Mouse (Mus musculus) left cerebral cortex, postnatal 10 days (tissue): ENCODE results near the gene Nr4a1. TPM values are rescaled to one million over a fixed set of nuclear protein-coding genes. Genes with fewer than 3 reads are reported as not detected.
A peak's percentile ranks its signal among the peaks of the same experiment; 100 is the strongest.

Source experiments
- DNase-seq, 2 experiments: peaks; one replicate each; pipeline ENCODE4 v3.0.0; 2021 to 2022; ENCODE audit warnings: low spot score in 2 of 2, mixed read lengths in 1 of 2; ENCODE audit errors: extremely low spot score in 1 of 2
- intact Hi-C: fragments of 180-260 bp; cut with DNase I; formaldehyde crosslinking; loops from one replicate; pipeline ENCODE4 v1.15.1; 2025
- total RNA-seq, 2 experiments: library from RNA; stranded (reverse); gene quantifications; 2 replicates each; pipeline ENCODE4 v1.2.3; 2021

Gene Nr4a1
- total RNA-seq, 2 experiments from 2014 or later: 36.8 to 40.3 TPM

- intact Hi-C loops: no loop called here
- DNase-seq: peak; percentile 42 to 70
These were observed 23.4 kb downstream of the Nr4a1 start for GRCm38 (mm10) chr15:101277351-101277899.

GRCm38 (mm10) chr15:101278589-101278988 is 24.5 kb downstream of the Nr4a1 start:
- peak in 1 of 2 experiments; percentile 44 for DNase-seq
- intact Hi-C loops: no loop called here

GRCm38 (mm10) chr15:101279430-101279999 is 25.4 kb downstream of the Nr4a1 start:
- intact Hi-C loops: no loop called here
- no peak for DNase-seq

- intact Hi-C loops: loop anchor here (2.0 kb wide), 1 partner anchor 42 kb away; no protein-coding TSS in a partner anchor
- DNase-seq: no peak
These were observed 28.4 kb downstream of the Nr4a1 start for GRCm38 (mm10) chr15:101282471-101282870.

- intact Hi-C loops: loop anchor here (2.0 kb wide), 1 partner anchor 43 kb away; no protein-coding TSS in a partner anchor
- peak; percentile 64 to 65 for DNase-seq
These were observed 29.3 kb downstream of the Nr4a1 start for GRCm38 (mm10) chr15:101283183-101283910.

GRCm38 (mm10) chr15:101283911-101284750 is 30.1 kb downstream of the Nr4a1 start, which contains the start of gene Atg101:
Gene Atg101, plus strand, starts transcription at chr15:101284272.
- intact Hi-C loops: loop anchor here (2.0 kb wide), 1 partner anchor 43 kb away; no protein-coding TSS in a partner anchor
- DNase-seq: peak; percentile 89 to 94

GRCm38 (mm10) chr15:101286129-101286770 is 32.2 kb downstream of the Nr4a1 start:
- intact Hi-C loops: no loop called here
- DNase-seq: no peak

- intact Hi-C loops: no loop called here
- DNase-seq: no peak
These were observed 33.3 kb downstream of the Nr4a1 start for GRCm38 (mm10) chr15:101287361-101287760.

GRCm38 (mm10) chr15:101290354-101290753 is 36.3 kb downstream of the Nr4a1 start:
- no peak for DNase-seq
- intact Hi-C loops: no loop called here

GRCm38 (mm10) chr15:101292012-101292411 is 37.9 kb downstream of the Nr4a1 start:
- intact Hi-C loops: no loop called here
- no peak for DNase-seq

- no peak for DNase-seq
These were observed 39.1 kb downstream of the Nr4a1 start, which contains the start of gene 6030408B16Rik for GRCm38 (mm10) chr15:101293025-101293621. Gene 6030408B16Rik, plus strand, starts transcription at chr15:101293212.

GRCm38 (mm10) chr15:101294028-101294894 is 40.2 kb downstream of the Nr4a1 start:
- DNase-seq: peak in 1 of 2 experiments; percentile 37
- intact Hi-C loops: no loop called here

More at GRCm38 (mm10) chr15:101293025-101293621, 39.1 kb downstream of the Nr4a1 start, which contains the start of gene 6030408B16Rik:
- intact Hi-C loops: no loop called here

GRCm38 (mm10) chr15:101295106-101295505 is 41.0 kb downstream of the Nr4a1 start:
- intact Hi-C loops: no loop called here

GRCm38 (mm10) chr15:101295616-101296015 is 41.5 kb downstream of the Nr4a1 start:
- intact Hi-C loops: no loop called here

More at GRCm38 (mm10) chr15:101295106-101295505, 41.0 kb downstream of the Nr4a1 start:
- no peak for DNase-seq

GRCm38 (mm10) chr15:101296091-101296490 is 42.0 kb downstream of the Nr4a1 start:
- intact Hi-C loops: no loop called here

More at GRCm38 (mm10) chr15:101295616-101296015, 41.5 kb downstream of the Nr4a1 start:
- no peak for DNase-seq

GRCm38 (mm10) chr15:101297988-101298387 is 43.9 kb downstream of the Nr4a1 start:
- intact Hi-C loops: no loop called here
- DNase-seq: no peak

More at GRCm38 (mm10) chr15:101296091-101296490, 42.0 kb downstream of the Nr4a1 start:
- DNase-seq: no peak

GRCm38 (mm10) chr15:101298550-101298949 is 44.5 kb downstream of the Nr4a1 start:
- DNase-seq: no peak
- intact Hi-C loops: no loop called here
